ENCODE assay signal across 8 mouse cellular contexts in genomic region chr15:86090578-86090977, GRCm38 (mm10). TPM values are rescaled to one million over a fixed set of nuclear protein-coding genes. Genes with fewer than 3 reads are reported as not detected.
DNase-seq lines count a peak whose midpoint lies in the region; ATAC-seq and TF ChIP-seq lines count a peak whose summit lies in the region.

No protein-coding gene starts in this region.

- no peak for TF ChIP-seq CTCF in midbrain, postnatal 0 days (IDR thresholded peaks at IDR 0.05)

- H3K9me3 ChIP-seq in kidney, embryonic 15.5 days (replicated peaks): no peaks in the 10 kb centered on the region
- no peaks in the 10 kb centered on the region for H3K9me3 ChIP-seq in heart, embryonic 14.5 days (ENCODE audit: control insufficient read depth, low read length)
- H3K9me3 ChIP-seq in midbrain, postnatal 0 days (ENCODE audit: low read length): no peaks in the 10 kb centered on the region

- no peaks in the 10 kb centered on the region for H3K27me3 ChIP-seq in kidney, embryonic 15.5 days
- H3K27me3 ChIP-seq in heart, embryonic 14.5 days (ENCODE audit: control insufficient read depth, insufficient read depth, low read length): no peaks in the 10 kb centered on the region
- H3K27me3 ChIP-seq in midbrain, postnatal 0 days (ENCODE audit: insufficient read depth, low read length): no peaks in the 10 kb centered on the region

- H3K4me3 ChIP-seq in kidney, embryonic 15.5 days (replicated peaks): no peak overlapping the region
- H3K4me3 ChIP-seq in heart, embryonic 14.5 days (ENCODE audit: control insufficient read depth in 1 of 2, insufficient read depth in 1 of 2, low read depth in 1 of 2, low read length in 2 of 2): no peak overlapping the region
- H3K4me3 ChIP-seq in midbrain, postnatal 0 days (ENCODE audit: low read depth, low read length): no peak overlapping the region

- H3K4me1 ChIP-seq in kidney, embryonic 15.5 days: peaks cover 79% of the 10 kb centered on the region
- H3K4me1 ChIP-seq in heart, embryonic 14.5 days (ENCODE audit: control insufficient read depth in 2 of 2, insufficient read depth in 2 of 2, low read length in 2 of 2): peaks cover 46 to 50% of the 10 kb centered on the region in 2 experiments
- H3K4me1 ChIP-seq in midbrain, postnatal 0 days (ENCODE audit: insufficient read depth, low read length): peaks cover 30% of the 10 kb centered on the region; the same call in 1 of the 2 replicates

- ATAC-seq in kidney, embryonic 15.5 days (replicated peaks; ENCODE audit: low FRiP score): no peak
- ATAC-seq in heart, embryonic 14.5 days (ENCODE audit: insufficient number of reproducible peaks, insufficient read depth, low FRiP score, low read depth): no peak
- no peak for ATAC-seq in midbrain, postnatal 0 days (ENCODE audit: low FRiP score)

- H3K4me2 ChIP-seq in kidney, embryonic 15.5 days: peak overlapping the region; percentile 24; the same call in 1 of the 2 replicates
- no peak overlapping the region for H3K4me2 ChIP-seq in heart, embryonic 14.5 days (ENCODE audit: low read length)
- no peak overlapping the region for H3K4me2 ChIP-seq in midbrain, postnatal 0 days (ENCODE audit: low read depth, low read length, poor library complexity, severe bottlenecking)

- H3K27ac ChIP-seq in kidney, embryonic 15.5 days: peak overlapping the region; percentile 91
- H3K27ac ChIP-seq in heart, embryonic 14.5 days (replicated peaks in 1 of 2; ENCODE audit: control insufficient read depth in 1 of 2, insufficient read depth in 1 of 2, low read depth in 2 of 2, low read length in 2 of 2): peak overlapping the region; percentile 52 to 75
- peak overlapping the region; percentile 59; the same call in 1 of the 2 replicates for H3K27ac ChIP-seq in midbrain, postnatal 0 days (ENCODE audit: low read depth, low read length)

- WGBS in kidney, embryonic 15.5 days: 74% methylated on average over 8 of the region's 8 CpGs
- 84% methylated on average over 8 of the region's 8 CpGs for WGBS in heart, embryonic 14.5 days
- 84% methylated on average over 8 of the region's 8 CpGs for WGBS in midbrain, postnatal 0 days

- peaks cover 8% of the 10 kb centered on the region for H3K36me3 ChIP-seq in kidney, embryonic 15.5 days
- peaks cover 21% of the 10 kb centered on the region for H3K36me3 ChIP-seq in heart, embryonic 14.5 days (ENCODE audit: control insufficient read depth, insufficient read depth, low read length)
- H3K36me3 ChIP-seq in midbrain, postnatal 0 days (ENCODE audit: insufficient read depth, low read length): peaks cover 16% of the 10 kb centered on the region; the same call in 1 of the 2 replicates

- H3K9ac ChIP-seq in kidney, embryonic 15.5 days: 0 out of 2 replicates have a peak overlapping the region, but pooled peaks have one; percentile 2
- H3K9ac ChIP-seq in heart, embryonic 14.5 days (ENCODE audit: low read length): no peak overlapping the region
- H3K9ac ChIP-seq in midbrain, postnatal 0 days (replicated peaks; ENCODE audit: low read length, poor library complexity, severe bottlenecking): no peak overlapping the region

- peak; percentile 24 for DNase-seq in adrenal gland, adult 2 months
- DNase-seq in adrenal gland, postnatal 4 days (ENCODE audit: low spot score in 2 of 2): no peak
- DNase-seq in kidney, postnatal 14 days: no peak
- DNase-seq in midbrain, postnatal 0 days (ENCODE audit: low spot score): no peak
- no peak for DNase-seq in embryo, embryonic 11 days
- no peak for DNase-seq in natural killer cell, adult 2 months (ENCODE audit: low spot score in 2 of 2)

RNA-seq across cellular contexts. Expression of gene Gramd4, which starts 33.1 kb away (rescaled TPM):
- 10 to 100 TPM; 13.8 to 19.5 TPM for total RNA-seq in adrenal gland, adult 2 months (2021)
- 10.5 and 11.3 TPM in 2 replicates for polyA plus RNA-seq in adrenal gland, adult 2 months (2012; rRNA removed)
- 10 to 100 TPM; 22.9 to 23.1 TPM for total RNA-seq in adrenal gland, postnatal 4 days (2021)
- polyA plus RNA-seq in kidney, embryonic 15.5 days (2015; fragmentation: Nextera tagmentation; extraction: Ambion mirVana): 14.1 and 17.4 TPM in 2 replicates
- polyA plus RNA-seq in heart, embryonic 14.5 days (2014; fragmentation: Nextera tagmentation; extraction: Ambion mirVana): 9.7 and 10.9 TPM in 2 replicates
- 43.4 and 47.6 TPM in 2 replicates for total RNA-seq in midbrain, postnatal 0 days (2014; rRNA removed)
- polyA plus RNA-seq in midbrain, postnatal 0 days (2015; fragmentation: Nextera tagmentation; extraction: Ambion mirVana): 21.5 and 22.5 TPM in 2 replicates

RNA-seq across cellular contexts. Expression of gene Celsr1, which starts 57.0 kb away (rescaled TPM):
- total RNA-seq in adrenal gland, adult 2 months (2021): 1 to 10 TPM; 4.7 to 7.7 TPM
- 1.2 and 1.8 TPM in 2 replicates for polyA plus RNA-seq in adrenal gland, adult 2 months (2012; rRNA removed)
- total RNA-seq in adrenal gland, postnatal 4 days (2021): 10 to 100 TPM; 11.0 to 14.8 TPM
- polyA plus RNA-seq in kidney, embryonic 15.5 days (2015; fragmentation: Nextera tagmentation; extraction: Ambion mirVana): 3.7 and 3.9 TPM in 2 replicates
- 2.8 and 3.1 TPM in 2 replicates for polyA plus RNA-seq in heart, embryonic 14.5 days (2014; fragmentation: Nextera tagmentation; extraction: Ambion mirVana)
- 13.7 and 15.0 TPM in 2 replicates for total RNA-seq in midbrain, postnatal 0 days (2014; rRNA removed)
- 0.60 and 0.79 TPM in 2 replicates for polyA plus RNA-seq in midbrain, postnatal 0 days (2015; fragmentation: Nextera tagmentation; extraction: Ambion mirVana)
